Mouse (Mus musculus) cerebellum, postnatal 10 days (tissue): Measurements from ENCODE around the gene Mical1.

Experiments
- DNase-seq, 2 experiments: peaks; one replicate each; pipeline ENCODE4 v3.0.0; 2021; ENCODE audit warnings: mixed read lengths in 2 of 2

The Mical1 gene

GRCm38 (mm10) chr10:41477278-41478181 is 1.4 kb downstream of the Mical1 start:
- DNase-seq = peak; percentile 50 to 57

- no peak for DNase-seq
Measured at GRCm38 (mm10) chr10:41479961-41480360, 3.8 kb downstream of the Mical1 start.

- DNase-seq = peak; percentile 45 to 55
Measured at GRCm38 (mm10) chr10:41480938-41481880, 5.1 kb downstream of the Mical1 start.

GRCm38 (mm10) chr10:41482446-41482845 is 6.3 kb downstream of the Mical1 start:
- DNase-seq = peak; percentile 46 to 75

GRCm38 (mm10) chr10:41485778-41486177 is 9.7 kb downstream of the Mical1 start:
- DNase-seq = no peak

- DNase-seq = no peak
Measured at GRCm38 (mm10) chr10:41486506-41487170, 10.5 kb downstream of the Mical1 start.

GRCm38 (mm10) chr10:41488877-41489276 is 12.8 kb downstream of the Mical1 start:
- no peak for DNase-seq

- DNase-seq = no peak
Measured at GRCm38 (mm10) chr10:41489294-41489693, 13.2 kb downstream of the Mical1 start.

- peak; percentile 95 to 97 for DNase-seq
Measured at GRCm38 (mm10) chr10:41489708-41490517, 13.8 kb downstream of the Mical1 start, which contains the start of the genes Smpd2 and Ppil6. Gene Smpd2, minus strand, starts transcription at chr10:41490369. Gene Ppil6, plus strand, starts transcription at chr10:41490439.

GRCm38 (mm10) chr10:41490518-41490873 is 14.4 kb downstream of the Mical1 start:
- no peak for DNase-seq

GRCm38 (mm10) chr10:41491111-41491510 is 15.0 kb downstream of the Mical1 start:
- DNase-seq = no peak

- DNase-seq = peak in 1 of 2 experiments; percentile 42
Measured at GRCm38 (mm10) chr10:41500941-41501340, 24.8 kb downstream of the Mical1 start.

- DNase-seq = no peak
Measured at GRCm38 (mm10) chr10:41504996-41505395, 28.9 kb downstream of the Mical1 start.

- DNase-seq = peak; percentile 90 to 91
Measured at GRCm38 (mm10) chr10:41505446-41505845, 29.3 kb downstream of the Mical1 start.

GRCm38 (mm10) chr10:41509160-41509559 is 33.0 kb downstream of the Mical1 start:
- peak; percentile 46 to 48 for DNase-seq

GRCm38 (mm10) chr10:41514301-41514700 is 38.2 kb downstream of the Mical1 start:
- DNase-seq = peak in 1 of 2 experiments; percentile 13

- no peak for DNase-seq
Measured at GRCm38 (mm10) chr10:41514921-41515320, 38.8 kb downstream of the Mical1 start.

- DNase-seq = peak; percentile 84 to 87
Measured at GRCm38 (mm10) chr10:41518508-41518980, 42.4 kb downstream of the Mical1 start.

- DNase-seq = peak; percentile 98
Measured at GRCm38 (mm10) chr10:41518981-41519618, 43.0 kb downstream of the Mical1 start, which contains the start of gene Cd164. Gene Cd164, plus strand, starts transcription at chr10:41519414.

GRCm38 (mm10) chr10:41519640-41520409 is 43.7 kb downstream of the Mical1 start:
- peak; percentile 74 to 77 for DNase-seq
